Mouse (Mus musculus): Measurements from ENCODE around the gene Chp2. TPM values are rescaled to one million over a fixed set of nuclear protein-coding genes. Genes with fewer than 3 reads are reported as not detected.
"Not testable (repeated sequence)": the region's sequence is repeated elsewhere in the genome, so short reads cannot be mapped to it uniquely, and the experiment has no call there.

The Chp2 gene
- polyA plus RNA-seq, 1 experiment from 2014 or later = 1.3 TPM

- H3K4me3 ChIP-seq = no peak overlapping the region
- no peaks in the 10 kb centered on the region for H3K27me3 ChIP-seq
- H3K27ac ChIP-seq (replicated peaks) = no peak overlapping the region
- H3K4me2 ChIP-seq = no peak overlapping the region
- H3K9ac ChIP-seq = no peak overlapping the region
- 91% methylated on average over 2 of the region's 2 CpGs for WGBS
- H3K4me1 ChIP-seq (replicated peaks) = no peaks in the 10 kb centered on the region
- ATAC-seq (ENCODE audit: low FRiP score, low read depth) = no peak
- no peaks in the 10 kb centered on the region for H3K9me3 ChIP-seq
- no peaks in the 10 kb centered on the region for H3K36me3 ChIP-seq
These were observed 13.2 kb upstream of the Chp2 start for GRCm38 (mm10) chr7:122206121-122206520.

GRCm38 (mm10) chr7:122208276-122209021 is 10.8 kb upstream of the Chp2 start:
- Histone ChIP-seq H3K27ac (replicated peaks) (no peak overlapping the region), H3K4me2 (no peak overlapping the region), H3K36me3 (no peaks in the 10 kb centered on the region), H3K9me3 (no peaks in the 10 kb centered on the region), H3K4me1 (replicated peaks) (no peaks in the 10 kb centered on the region), H3K4me3 (no peak overlapping the region), H3K27me3 (no peaks in the 10 kb centered on the region), H3K9ac (no peak overlapping the region)
- no peak for ATAC-seq (ENCODE audit: low FRiP score, low read depth)
- WGBS = 63% methylated on average over 7 of the region's 7 CpGs

- Histone ChIP-seq H3K4me1 (replicated peaks) (no peaks in the 10 kb centered on the region), H3K27ac (replicated peaks) (no peak overlapping the region), H3K4me2 (no peak overlapping the region), H3K9me3 (no peaks in the 10 kb centered on the region), H3K27me3 (no peaks in the 10 kb centered on the region), H3K9ac (no peak overlapping the region), H3K36me3 (no peaks in the 10 kb centered on the region), H3K4me3 (no peak overlapping the region)
- 78% methylated on average over 7 of the region's 7 CpGs for WGBS
- no peak for ATAC-seq (ENCODE audit: low FRiP score, low read depth)
These were observed 6.9 kb downstream of the Chp2 start for GRCm38 (mm10) chr7:122226020-122226742.

DNA sequence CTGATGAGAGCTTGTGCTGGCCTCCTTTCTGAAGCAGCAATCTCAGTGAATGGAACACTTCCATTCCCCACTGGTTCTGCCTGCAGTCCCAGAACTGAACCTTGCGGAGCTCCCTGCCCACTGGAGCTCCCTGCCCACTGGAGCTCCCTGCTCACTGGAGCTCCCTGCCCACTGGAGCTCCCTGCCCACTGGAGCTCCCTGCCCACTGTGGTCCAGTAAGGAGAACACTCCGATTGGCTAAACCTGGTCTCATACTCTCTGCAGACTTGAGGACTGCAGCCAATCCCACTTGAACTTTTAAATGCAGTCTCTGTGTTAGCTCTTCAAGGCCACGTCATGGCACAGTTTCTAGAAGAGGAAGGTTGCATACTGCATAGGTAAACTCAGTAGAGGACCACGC is 7.4 kb downstream of the Chp2 start:
- no peaks in the 10 kb centered on the region for H3K36me3 ChIP-seq

DNA sequence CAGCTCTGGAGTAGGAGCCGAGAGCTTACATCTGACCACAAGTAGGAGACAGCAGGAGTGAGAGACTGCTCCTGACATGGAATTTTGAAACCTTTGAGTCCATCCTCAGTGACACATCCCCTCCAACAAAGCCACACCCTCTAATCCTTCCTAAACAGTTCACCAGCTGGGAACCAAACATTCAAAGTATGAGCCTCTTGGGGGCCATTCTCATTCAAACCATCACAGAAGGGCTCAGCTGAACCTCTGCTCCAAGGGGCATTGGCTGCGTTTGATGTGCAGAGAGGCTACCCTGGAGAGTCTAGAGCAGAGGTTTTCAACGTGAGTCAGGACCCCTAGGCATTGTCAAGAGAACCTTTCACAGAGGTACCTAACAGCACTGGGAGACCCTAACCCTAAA is 10.0 kb downstream of the Chp2 start:
- no peak overlapping the region for H3K4me3 ChIP-seq
- H3K27ac ChIP-seq (replicated peaks) = no peak overlapping the region
- H3K36me3 ChIP-seq = no peaks in the 10 kb centered on the region
- no peaks in the 10 kb centered on the region for H3K4me1 ChIP-seq (replicated peaks)
- no peak overlapping the region for H3K9ac ChIP-seq
- no peaks in the 10 kb centered on the region for H3K9me3 ChIP-seq
- ATAC-seq (ENCODE audit: low FRiP score, low read depth) = no peak
- H3K27me3 ChIP-seq = no peaks in the 10 kb centered on the region
- WGBS = 49% methylated on average over 3 of the region's 3 CpGs
- no peak overlapping the region for H3K4me2 ChIP-seq

More for the DNA sequence above, 7.4 kb downstream of the Chp2 start:
- H3K4me1 ChIP-seq (replicated peaks) = no peaks in the 10 kb centered on the region
- no peak overlapping the region for H3K9ac ChIP-seq
- WGBS = 92% methylated on average over 4 of the region's 4 CpGs
- H3K4me2 ChIP-seq = no peak overlapping the region
- H3K27me3 ChIP-seq = no peaks in the 10 kb centered on the region
- no peaks in the 10 kb centered on the region for H3K9me3 ChIP-seq
- no peak overlapping the region for H3K27ac ChIP-seq (replicated peaks)
- no peak for ATAC-seq (ENCODE audit: low FRiP score, low read depth)
- no peak overlapping the region for H3K4me3 ChIP-seq

DNA sequence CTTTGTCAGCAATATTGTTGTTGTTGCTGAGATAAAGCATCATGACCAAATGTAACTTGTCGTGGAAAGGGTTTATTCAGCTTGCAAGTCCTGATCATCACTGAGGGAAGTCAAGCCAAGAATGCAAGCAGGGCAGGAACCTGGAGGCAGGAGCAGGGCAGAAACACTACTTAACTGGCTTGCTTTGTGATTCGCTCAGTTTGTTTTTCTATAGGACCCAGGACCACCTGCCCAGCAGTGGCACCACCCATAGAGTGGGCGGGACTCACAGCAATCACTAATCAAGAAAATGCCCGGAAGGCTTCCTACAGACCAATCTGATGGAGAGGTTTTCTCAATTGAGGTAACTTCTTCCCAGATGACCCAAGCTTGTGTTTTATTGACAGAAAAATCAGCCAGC is 10.6 kb downstream of the Chp2 start:
- no peak for ATAC-seq (ENCODE audit: low FRiP score, low read depth)
- Histone ChIP-seq H3K4me3 (no peak overlapping the region), H3K4me1 (replicated peaks) (no peaks in the 10 kb centered on the region), H3K9me3 (no peaks in the 10 kb centered on the region), H3K36me3 (no peaks in the 10 kb centered on the region), H3K27me3 (no peaks in the 10 kb centered on the region), H3K27ac (replicated peaks) (no peak overlapping the region), H3K9ac (no peak overlapping the region), H3K4me2 (no peak overlapping the region)
- 70% methylated on average over 4 of the region's 4 CpGs for WGBS

DNA sequence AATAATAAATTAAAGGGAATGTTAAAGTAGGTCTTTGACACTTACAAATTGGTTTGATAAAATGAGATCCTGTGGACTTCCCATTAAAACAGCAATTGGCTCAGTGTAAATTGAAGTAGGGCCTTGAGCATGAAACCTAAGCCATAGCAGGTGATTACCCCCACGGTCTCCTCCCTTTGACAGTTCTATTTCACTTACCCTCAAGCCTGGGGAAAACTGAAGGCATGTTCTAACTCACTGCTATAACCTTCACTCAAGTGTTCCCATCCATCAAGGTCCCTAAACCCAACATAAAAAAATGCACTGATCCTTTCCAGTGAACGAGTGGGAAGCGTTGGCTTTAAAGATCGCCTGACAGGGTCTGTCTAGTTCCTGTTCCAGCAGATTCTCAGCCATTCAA is 11.6 kb downstream of the Chp2 start:
- 70% methylated on average over 4 of the region's 4 CpGs for WGBS
- Histone ChIP-seq H3K36me3 (no peaks in the 10 kb centered on the region), H3K27me3 (no peaks in the 10 kb centered on the region), H3K9ac (no peak overlapping the region), H3K4me1 (replicated peaks) (no peaks in the 10 kb centered on the region), H3K4me2 (no peak overlapping the region), H3K27ac (replicated peaks) (no peak overlapping the region), H3K9me3 (no peaks in the 10 kb centered on the region), H3K4me3 (no peak overlapping the region)
- no peak for ATAC-seq (ENCODE audit: low FRiP score, low read depth)

DNA sequence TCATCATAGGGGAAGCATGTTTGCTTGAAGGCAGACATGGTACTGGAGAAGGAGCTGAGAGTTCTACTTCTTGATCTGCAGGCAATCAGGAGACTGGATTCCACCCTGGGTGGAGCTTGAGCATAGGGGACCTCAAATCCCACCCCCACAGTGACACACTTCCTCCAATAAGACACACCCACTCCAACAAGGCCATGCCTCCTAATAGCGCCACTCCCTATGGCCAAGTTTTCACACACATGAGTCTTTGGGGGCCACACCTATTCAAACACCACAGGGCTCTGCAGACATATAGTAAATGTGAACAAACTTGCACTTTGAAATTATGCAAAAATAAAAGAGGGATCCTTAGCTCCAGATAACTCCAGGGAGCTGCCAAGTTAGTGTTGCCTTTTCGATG is 19.6 kb downstream of the Chp2 start:
- Histone ChIP-seq H3K36me3 (no peaks in the 10 kb centered on the region), H3K9ac (no peak overlapping the region), H3K27me3 (no peaks in the 10 kb centered on the region), H3K9me3 (no peaks in the 10 kb centered on the region), H3K27ac (replicated peaks) (no peak overlapping the region), H3K4me3 (no peak overlapping the region), H3K4me2 (no peak overlapping the region), H3K4me1 (replicated peaks) (no peaks in the 10 kb centered on the region)
- ATAC-seq (ENCODE audit: low FRiP score, low read depth) = no peak
- WGBS = 92% methylated on average over 2 of the region's 2 CpGs

- H3K4me1 ChIP-seq (replicated peaks) = no peaks in the 10 kb centered on the region
- H3K27me3 ChIP-seq = no peaks in the 10 kb centered on the region
- H3K9me3 ChIP-seq = no peaks in the 10 kb centered on the region
- H3K4me3 ChIP-seq = no peak overlapping the region
- no peaks in the 10 kb centered on the region for H3K36me3 ChIP-seq
- no peak overlapping the region for H3K27ac ChIP-seq (replicated peaks)
- no peak for ATAC-seq (ENCODE audit: low FRiP score, low read depth)
- no peak overlapping the region for H3K4me2 ChIP-seq
- WGBS = 76% methylated on average over 6 of the region's 6 CpGs
- H3K9ac ChIP-seq = no peak overlapping the region
These were observed 21.3 kb downstream of the Chp2 start for GRCm38 (mm10) chr7:122240413-122241119.

- H3K4me3 ChIP-seq = no peak overlapping the region
- ATAC-seq (ENCODE audit: low FRiP score, low read depth) = no peak
These were observed 23.0 kb downstream of the Chp2 start for GRCm38 (mm10) chr7:122242260-122242659.

GRCm38 (mm10) chr7:122242744-122243143 is 23.4 kb downstream of the Chp2 start:
- not testable (repeated sequence) for H3K4me1 ChIP-seq (replicated peaks); H3K9me3 ChIP-seq; H3K27me3 ChIP-seq; H3K36me3 ChIP-seq; ATAC-seq (ENCODE audit: low FRiP score, low read depth); H3K9ac ChIP-seq; H3K4me2 ChIP-seq; H3K4me3 ChIP-seq; H3K27ac ChIP-seq (replicated peaks)

More at GRCm38 (mm10) chr7:122242260-122242659, 23.0 kb downstream of the Chp2 start:
- WGBS = 38% methylated on average over 1 of the region's 1 CpGs
- H3K36me3 ChIP-seq = no peaks in the 10 kb centered on the region
- H3K4me2 ChIP-seq = no peak overlapping the region
- no peak overlapping the region for H3K27ac ChIP-seq (replicated peaks)
- no peaks in the 10 kb centered on the region for H3K4me1 ChIP-seq (replicated peaks)
- no peaks in the 10 kb centered on the region for H3K27me3 ChIP-seq
- H3K9me3 ChIP-seq = no peaks in the 10 kb centered on the region
- H3K9ac ChIP-seq = no peak overlapping the region

DNA sequence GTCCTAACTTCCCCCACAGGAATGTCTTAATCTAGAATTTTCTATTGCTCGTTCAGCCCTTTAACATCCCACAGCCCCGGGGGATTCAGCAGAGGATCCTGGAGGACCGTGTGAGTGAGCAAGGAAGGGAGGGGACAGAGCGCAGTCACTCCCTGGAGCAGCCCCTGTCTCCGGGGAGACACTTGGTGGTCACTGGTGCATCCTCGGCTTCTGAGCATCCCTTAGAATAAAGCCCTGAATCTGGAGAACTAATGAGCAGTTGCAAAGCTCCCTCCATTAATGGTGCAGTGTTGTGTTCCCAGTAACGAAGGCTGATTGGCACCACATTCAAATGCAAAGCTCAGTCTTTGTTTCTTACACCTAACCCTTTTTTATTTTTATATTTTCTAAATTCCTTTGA is 24.9 kb downstream of the Chp2 start:
- ATAC-seq (ENCODE audit: low FRiP score, low read depth) = peak; percentile 69
- H3K27ac ChIP-seq (replicated peaks) = no peak overlapping the region; the same call in 1 of the 2 replicates
- 32% methylated on average over 7 of the region's 7 CpGs for WGBS

More for the DNA sequence above, 24.9 kb downstream of the Chp2 start:
- Histone ChIP-seq H3K4me3 (no peak overlapping the region), H3K9me3 (no peaks in the 10 kb centered on the region), H3K9ac (no peak overlapping the region), H3K27me3 (no peaks in the 10 kb centered on the region), H3K4me1 (replicated peaks) (no peaks in the 10 kb centered on the region), H3K36me3 (no peaks in the 10 kb centered on the region), H3K4me2 (no peak overlapping the region)
